Mouse (Mus musculus): ENCODE results near the gene Zic1.

The Zic1 gene

DNA sequence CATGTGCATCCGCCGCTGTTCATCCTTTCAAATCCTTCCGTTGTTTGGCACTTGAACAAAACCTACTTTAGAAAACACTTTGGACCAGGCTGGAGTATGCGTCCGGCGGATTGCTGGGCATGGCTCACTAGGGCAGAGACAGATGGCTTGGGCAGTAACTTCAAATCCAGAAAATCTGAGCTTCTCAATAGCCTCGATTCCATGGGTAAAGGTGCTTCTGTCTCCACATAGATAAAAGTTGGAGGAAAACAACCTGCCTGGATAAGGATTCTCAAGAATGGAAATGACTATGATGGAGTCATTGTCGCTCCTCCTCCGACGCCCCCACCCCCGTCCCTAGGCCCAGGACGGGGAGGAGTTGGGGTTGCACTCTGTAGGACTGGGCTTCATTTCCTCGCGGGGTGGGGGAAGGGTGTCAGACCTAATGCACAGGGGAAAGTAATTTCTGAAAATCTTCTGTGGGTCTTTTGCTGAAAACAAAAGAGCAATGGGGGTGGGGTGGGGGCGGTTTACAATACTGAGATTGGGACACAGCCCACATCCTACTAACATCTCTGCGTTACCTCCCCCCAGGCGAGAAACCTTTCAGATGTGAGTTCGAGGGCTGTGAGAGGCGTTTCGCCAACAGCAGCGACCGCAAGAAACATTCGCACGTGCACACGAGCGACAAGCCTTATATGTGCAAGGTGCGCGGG is 18.0 kb upstream of the Zic1 start:
- DNase-seq, result no peak

DNA sequence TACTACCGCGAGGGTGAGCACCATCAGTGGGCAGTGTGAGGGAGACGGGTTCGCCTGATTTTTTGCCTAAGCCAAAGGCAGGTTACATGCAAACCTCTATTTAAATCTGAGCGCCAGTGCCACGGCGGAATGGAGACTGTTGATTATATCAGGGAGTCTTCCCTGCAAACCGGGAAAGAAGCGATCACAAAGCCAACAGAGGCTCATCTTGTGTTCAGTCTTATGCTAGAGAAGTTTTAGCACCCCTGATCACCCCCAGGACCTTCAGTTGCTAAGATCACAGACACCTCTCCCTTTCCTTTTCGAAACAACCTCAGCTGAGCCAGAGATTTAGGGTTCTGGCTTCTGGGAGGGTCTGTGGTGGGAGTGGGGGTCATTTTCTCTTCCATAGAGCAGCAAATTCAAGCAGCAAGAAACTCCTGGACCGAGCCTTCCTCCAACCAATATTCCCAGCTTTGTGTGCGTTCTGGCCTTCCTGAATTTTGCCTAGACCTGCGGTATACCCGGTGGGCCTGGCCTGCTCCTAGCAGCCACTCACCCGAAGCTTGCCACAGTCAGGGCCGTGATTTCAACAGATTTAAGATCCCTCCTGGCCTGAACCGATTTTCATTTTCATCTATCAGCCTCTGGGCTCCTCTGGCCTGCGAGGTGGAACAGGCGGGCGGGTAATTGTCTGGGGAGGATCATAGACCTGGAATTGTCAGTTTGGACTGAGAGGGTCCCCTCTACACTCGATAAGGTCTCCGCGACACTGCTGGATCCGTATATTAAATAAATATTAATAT is 17.1 kb upstream of the Zic1 start:
- no peak for DNase-seq

GRCm38 (mm10) chr9:91382111-91382379 is 16.4 kb upstream of the Zic1 start:
- DNase-seq, result no peak

- DNase-seq, result peak in 1 of 2 experiments; percentile 58
These were observed 15.9 kb upstream of the Zic1 start for GRCm38 (mm10) chr9:91381284-91382110.

- DNase-seq, result no peak
These were observed 14.9 kb upstream of the Zic1 start for GRCm38 (mm10) chr9:91380458-91380914.

DNA sequence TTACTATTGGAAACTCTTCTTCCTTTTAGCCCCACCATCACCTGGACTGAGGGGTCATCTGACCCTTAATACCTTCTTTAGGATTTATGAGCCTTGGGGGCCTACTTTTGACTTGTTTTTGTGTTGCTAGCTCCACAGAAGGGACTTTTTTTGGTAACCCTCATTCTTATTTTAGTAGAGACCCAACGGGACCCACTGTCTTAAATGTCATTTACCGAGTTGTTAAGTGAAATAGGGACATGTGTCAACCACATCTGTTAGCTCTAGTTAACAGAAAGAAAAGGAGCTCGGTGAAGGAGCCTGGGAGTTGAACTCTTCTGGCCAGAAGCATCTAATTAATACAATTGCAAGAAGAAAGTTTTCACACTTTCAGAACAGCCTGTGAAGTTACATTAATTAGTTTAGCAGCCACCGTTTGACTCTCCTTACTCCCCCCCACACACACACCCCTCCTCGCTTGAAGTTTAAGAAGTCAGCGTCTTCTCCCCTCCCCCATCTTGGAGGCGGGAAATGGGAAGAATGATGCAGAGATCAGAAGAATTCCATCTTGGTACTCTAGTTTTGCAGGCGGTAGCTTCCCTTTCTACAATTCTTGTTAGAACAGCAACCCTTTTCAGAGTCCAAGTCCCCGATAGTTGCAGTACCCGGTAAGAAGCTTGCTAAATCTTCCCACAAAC is 14.3 kb upstream of the Zic1 start:
- DNase-seq, result no peak

- DNase-seq, result no peak
These were observed 13.7 kb upstream of the Zic1 start for GRCm38 (mm10) chr9:91379300-91379635.

- no peak for DNase-seq
These were observed 13.0 kb upstream of the Zic1 start for GRCm38 (mm10) chr9:91378411-91379299.

DNA sequence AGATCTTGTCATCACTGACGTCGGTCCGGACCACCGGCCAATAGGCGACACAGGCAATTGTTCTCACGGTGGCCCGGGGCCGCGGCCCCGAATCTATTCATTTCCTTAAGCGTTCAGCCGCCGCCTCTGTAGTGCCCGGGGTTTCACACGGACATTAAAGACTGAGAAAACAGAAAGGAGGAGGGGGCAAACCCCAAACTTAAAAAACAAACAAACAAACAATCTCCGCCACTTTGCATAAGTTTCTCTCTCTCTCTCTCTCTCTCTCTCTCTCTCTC is 12.2 kb upstream of the Zic1 start:
- no peak for DNase-seq

GRCm38 (mm10) chr9:91377036-91377872 is 11.6 kb upstream of the Zic1 start:
- no peak for DNase-seq

GRCm38 (mm10) chr9:91374665-91375064 is 9.1 kb upstream of the Zic1 start:
- no peak for DNase-seq

DNA sequence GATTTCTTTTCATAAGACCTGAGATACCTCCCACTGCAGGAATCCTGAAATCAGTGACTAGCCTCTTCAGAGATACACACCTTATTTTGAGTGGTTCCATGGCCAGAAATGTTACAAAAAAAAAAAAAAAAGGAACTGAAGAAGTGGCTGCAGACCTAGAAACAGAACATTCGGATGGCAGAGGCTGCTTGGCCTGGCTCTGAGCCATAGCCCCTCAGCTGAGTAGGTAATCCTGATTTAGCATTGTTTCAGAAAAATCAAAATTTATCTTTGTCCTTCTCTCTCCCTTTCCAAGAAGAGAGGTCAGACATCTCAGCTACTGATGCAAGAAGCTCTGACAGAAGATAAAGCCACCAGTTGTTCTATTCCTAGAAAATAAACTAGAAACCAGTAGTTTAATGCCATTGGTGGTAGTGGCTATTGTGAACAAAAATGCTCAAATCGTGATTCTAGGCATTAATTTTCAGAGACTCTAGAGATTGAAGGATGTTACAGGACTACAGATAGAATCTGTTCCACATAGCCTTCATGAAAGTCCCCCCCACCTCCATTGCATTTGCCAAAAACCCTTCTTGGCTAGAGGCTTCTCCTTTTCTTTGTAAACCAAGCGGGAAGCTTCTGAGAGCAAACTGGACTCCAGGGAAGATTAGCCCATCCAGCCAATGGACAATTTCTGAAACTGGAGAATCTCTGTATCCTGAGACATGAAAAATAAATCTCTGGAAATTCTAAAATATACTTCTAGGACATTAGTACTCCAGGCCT is 8.4 kb upstream of the Zic1 start:
- DNase-seq, result no peak

DNA sequence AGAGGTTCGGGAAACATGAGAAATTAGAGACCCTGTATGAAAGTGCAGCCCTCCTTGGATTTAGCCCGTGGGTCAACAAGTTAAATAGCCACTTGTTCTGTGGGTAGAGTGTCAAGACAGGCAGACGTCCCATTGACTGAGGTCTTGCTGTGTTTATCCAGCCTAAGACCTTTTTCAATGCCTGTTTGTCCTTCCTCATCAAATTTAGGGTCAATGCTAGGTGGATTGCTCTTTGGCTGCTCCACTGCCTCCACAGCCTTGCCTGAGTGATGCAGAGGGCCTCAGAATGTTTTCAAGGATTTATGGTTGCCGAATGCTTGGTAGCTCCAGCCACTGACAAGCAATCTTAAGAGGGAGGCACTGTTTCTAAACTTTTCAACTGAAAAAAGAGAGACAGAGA is 6.0 kb upstream of the Zic1 start:
- no peak for DNase-seq

- no peak for DNase-seq
These were observed 5.4 kb upstream of the Zic1 start for GRCm38 (mm10) chr9:91371011-91371410.

DNA sequence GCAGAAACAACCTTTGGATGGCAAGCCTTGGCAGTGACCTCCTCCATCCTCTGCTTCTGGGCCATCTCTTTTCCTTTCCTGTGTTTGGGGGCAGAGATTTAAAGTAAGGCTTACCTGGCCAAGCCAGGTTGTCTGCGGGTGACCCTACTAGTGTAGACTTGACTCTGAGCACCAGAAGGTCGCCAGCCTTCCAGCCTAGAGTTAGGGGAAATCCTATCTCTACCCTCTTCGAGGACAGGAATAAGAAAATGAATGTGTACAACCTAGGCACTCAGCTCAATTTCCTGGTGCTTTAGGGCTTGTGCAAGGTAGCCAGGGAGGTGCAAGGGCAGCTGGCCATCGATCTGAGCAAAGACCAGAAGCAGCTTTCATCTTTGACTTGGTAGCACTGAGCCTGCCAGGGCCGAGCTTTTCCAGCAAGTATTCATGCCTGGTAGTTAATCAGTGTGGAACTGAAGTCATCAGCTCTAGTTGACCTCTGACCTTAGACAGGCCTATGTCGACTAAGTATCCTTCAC is 4.6 kb upstream of the Zic1 start:
- no peak for DNase-seq

DNA sequence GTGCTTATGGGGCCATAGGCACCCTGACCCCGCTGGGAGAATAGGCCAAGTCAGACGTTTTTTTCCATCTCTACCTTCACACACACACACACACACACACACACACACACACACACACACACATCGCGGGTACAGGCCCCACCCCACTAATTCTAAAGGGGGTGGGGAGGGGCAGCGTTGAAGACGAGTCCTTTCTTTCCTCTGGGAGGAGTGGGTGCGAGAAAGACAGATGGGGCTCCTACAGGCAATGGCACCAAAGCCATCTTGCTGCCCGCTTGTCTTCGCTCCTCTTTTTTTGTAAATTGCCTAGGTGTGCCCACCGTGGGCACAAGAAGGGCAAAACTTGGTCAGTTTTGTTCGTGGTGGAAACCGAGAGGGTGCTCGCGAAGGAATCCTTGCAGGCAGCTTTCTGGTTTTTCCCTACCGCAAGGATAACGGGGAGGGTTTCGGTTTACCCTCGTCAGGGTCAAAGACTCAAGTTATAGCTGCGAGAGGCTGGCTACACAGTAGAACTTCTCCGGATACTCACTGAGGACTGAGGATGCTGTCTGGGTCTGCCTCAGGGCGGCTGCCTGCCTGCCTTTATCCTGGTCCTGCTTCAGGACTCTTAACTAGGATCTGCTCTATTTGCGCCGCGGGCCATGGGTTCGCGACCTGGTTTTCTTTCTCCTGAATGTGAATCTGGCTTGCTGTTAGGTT is 3.8 kb upstream of the Zic1 start:
- DNase-seq, result no peak

DNA sequence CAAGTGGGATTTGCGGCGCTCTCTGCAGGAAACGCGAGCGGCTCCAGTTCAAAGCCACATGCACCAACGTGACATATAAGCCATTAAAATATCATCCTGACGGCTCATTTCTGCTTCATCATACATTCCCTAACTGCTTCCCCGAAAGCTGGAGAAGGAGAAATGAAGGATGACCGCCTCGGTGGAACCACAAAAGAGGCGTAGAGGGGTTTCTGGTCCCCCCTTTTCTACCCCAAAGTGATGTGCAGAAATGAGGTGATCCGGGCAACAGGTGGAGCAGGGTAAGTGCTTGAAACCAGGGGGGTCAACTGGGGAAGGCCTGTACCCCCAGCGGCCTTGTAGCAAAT is 3.3 kb upstream of the Zic1 start:
- no peak for DNase-seq

DNA sequence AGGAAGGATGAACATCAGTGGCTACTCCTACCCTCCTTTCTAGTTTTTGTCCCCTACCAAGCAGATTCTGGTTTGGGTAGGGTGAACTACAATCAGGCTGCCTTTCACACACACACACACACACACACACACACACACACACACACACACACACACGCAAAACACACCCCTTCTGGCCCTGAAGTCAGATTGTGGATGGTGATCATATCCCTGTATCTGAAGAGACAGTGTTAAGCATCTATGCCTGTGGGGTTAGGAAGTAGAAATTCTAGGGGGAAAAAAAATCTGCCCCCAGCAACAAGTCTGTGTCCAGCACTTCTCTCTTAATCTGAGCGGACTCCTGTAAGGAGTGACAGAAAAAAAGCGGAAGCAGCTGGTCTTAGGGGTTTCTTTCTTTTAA is 2.5 kb upstream of the Zic1 start:
- DNase-seq, result no peak

DNA sequence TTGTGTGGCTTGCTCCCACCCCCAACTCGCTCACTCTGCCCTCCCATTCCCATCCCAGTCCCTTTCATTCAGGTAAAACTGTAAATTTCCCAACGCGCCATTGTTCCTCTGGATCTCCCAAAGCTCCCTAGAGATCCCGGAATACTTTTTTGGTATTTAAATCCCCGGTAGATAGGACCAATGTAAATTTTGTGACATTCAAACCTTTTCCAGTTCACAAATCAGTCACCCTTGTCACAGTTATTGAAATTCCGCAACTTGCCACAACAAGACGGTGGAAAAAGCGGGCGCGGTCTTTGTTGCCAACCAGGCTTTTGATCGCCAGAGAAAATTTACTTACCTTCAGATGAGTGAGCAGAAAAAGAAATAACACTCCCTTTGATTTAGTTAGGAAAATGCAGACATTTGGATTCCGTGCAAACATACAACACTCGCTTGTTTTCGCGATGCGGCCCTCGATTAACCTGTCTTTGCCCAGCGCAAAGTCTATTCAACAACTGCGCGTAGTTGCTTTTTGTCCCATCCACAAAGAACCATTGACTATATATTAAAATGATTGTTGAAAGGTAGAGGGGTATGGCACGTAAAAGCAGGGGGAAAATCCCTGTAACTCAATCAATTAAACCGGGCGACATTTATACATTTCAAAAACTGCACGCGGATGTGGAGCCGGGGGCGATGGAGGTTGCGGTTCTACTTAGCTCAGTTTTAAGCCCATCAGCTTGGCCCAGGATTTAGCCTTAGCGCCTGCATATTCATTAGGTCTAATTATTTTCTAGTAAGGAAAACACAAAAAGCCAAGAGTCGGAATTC is 1.6 kb upstream of the Zic1 start:
- no peak for DNase-seq
